Mouse (Mus musculus): ENCODE results near the gene Gm16485. TPM values are rescaled to one million over a fixed set of nuclear protein-coding genes. Genes with fewer than 3 reads are reported as not detected.

Gene Gm16485
- total and polyA plus RNA-seq, 2 experiments from 2014 or later = 0.33 to 1.3 TPM

DNA sequence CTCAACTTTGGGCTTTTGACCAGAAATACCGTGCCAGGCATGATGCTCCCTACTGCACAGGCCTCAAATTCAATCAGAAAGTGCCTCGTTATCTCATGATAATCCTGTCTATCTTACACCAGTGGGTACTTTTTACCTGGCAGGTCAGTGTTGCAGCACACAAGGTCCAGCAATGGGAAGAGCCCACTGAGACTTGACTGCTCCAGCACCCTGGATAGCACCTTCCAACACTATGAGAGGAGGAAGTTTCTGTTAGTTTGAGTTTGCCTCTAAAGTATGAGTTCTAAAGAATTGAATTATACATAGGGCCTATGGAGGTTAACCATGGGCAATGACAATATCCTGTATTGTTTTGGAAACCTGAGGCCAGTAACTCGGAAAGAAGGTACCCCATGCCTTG is 10.7 kb downstream of the Gm16485 start:
- no peak overlapping the region for H3K4me3 ChIP-seq (ENCODE audit: low read depth, low read length)
- no peaks in the 10 kb centered on the region; the same call in 1 of the 2 replicates for H3K4me1 ChIP-seq (ENCODE audit: insufficient read depth)
- 74% methylated on average over 3 of the region's 3 CpGs for WGBS
- no peaks in the 10 kb centered on the region for H3K36me3 ChIP-seq (ENCODE audit: insufficient read depth)
- H3K9ac ChIP-seq = no peak overlapping the region
- no peak overlapping the region for H3K4me2 ChIP-seq (ENCODE audit: low read depth)
- ATAC-seq (no peak), DNase-seq (no peak)
- TF ChIP-seq CTCF (IDR thresholded peaks at IDR 0.05; ENCODE audit: low read depth) = no peak
- H3K9me3 ChIP-seq (ENCODE audit: low read length) = no peaks in the 10 kb centered on the region
- no peaks in the 10 kb centered on the region for H3K27me3 ChIP-seq (ENCODE audit: insufficient read depth, low read length)
- H3K27ac ChIP-seq (ENCODE audit: low read depth, low read length) = no peak overlapping the region

- no peak for DNase-seq
- no peak for ATAC-seq
- no peak overlapping the region for H3K4me3 ChIP-seq (ENCODE audit: low read depth, low read length)
- no peaks in the 10 kb centered on the region for H3K27me3 ChIP-seq (ENCODE audit: insufficient read depth, low read length)
- no peak overlapping the region for H3K27ac ChIP-seq (ENCODE audit: low read depth, low read length)
- H3K36me3 ChIP-seq (ENCODE audit: insufficient read depth) = no peaks in the 10 kb centered on the region
- WGBS = 67% methylated on average over 2 of the region's 2 CpGs
- no peak overlapping the region for H3K4me2 ChIP-seq (ENCODE audit: low read depth)
- no peak for TF ChIP-seq CTCF (IDR thresholded peaks at IDR 0.05; ENCODE audit: low read depth)
- H3K4me1 ChIP-seq (ENCODE audit: insufficient read depth) = no peaks in the 10 kb centered on the region
- H3K9me3 ChIP-seq (ENCODE audit: low read length) = no peaks in the 10 kb centered on the region
- H3K9ac ChIP-seq = no peak overlapping the region
Measured at GRCm38 (mm10) chr9:8996494-8996893, 24.9 kb downstream of the Gm16485 start.

DNA sequence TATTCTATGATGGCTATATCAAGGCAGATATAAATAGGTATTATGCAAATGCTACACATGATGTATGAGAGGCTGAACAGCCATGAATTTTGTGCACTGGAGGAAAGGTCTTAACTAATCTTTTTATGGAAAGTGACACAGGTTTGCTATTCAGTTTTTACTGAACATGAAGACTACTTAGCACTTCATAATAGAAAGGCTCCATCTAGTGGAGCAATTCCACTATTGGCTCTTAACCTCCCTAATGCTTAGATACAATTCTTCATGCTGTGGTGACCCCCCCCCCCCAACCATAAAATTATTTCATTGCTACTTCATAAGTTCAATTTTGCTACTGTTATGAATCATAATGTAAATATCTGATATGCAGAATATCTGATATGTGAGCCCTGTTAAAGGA is 29.6 kb downstream of the Gm16485 start:
- TF ChIP-seq CTCF (IDR thresholded peaks at IDR 0.05; ENCODE audit: low read depth) = peak; percentile 43
- H3K36me3 ChIP-seq (ENCODE audit: insufficient read depth) = 0 out of 2 replicates have a peak, but pooled peaks cover 4% of the 10 kb centered on the region
- ATAC-seq = no peak
- H3K27ac ChIP-seq (ENCODE audit: low read depth, low read length) = no peak overlapping the region
- H3K4me1 ChIP-seq (ENCODE audit: insufficient read depth) = no peaks in the 10 kb centered on the region
- H3K4me2 ChIP-seq (ENCODE audit: low read depth) = no peak overlapping the region
- H3K4me3 ChIP-seq (ENCODE audit: low read depth, low read length) = no peak overlapping the region
- H3K9me3 ChIP-seq (ENCODE audit: low read length) = no peaks in the 10 kb centered on the region
- no peaks in the 10 kb centered on the region for H3K27me3 ChIP-seq (ENCODE audit: insufficient read depth, low read length)
- no peak overlapping the region for H3K9ac ChIP-seq
- DNase-seq = no peak

DNA sequence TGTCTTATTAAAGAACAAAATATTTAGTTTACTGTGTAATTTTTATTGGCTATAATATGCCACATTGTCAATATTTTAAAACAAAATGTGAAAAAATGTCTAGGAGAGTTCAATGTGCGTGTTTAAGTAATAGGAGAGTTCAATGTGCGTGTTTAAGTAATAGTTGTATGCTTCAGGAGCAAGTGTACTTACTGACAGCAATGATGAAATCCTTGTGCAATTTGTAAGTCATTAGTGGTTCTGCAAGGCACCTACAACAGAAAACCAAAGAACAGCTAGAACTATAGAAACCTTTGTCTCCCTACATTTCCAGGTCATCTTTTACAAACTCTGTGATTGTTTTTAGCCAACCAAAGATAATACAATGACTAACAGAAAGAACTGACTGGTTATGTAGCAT is 43.5 kb downstream of the Gm16485 start:
- 95% methylated on average over 2 of the region's 2 CpGs for WGBS
- no peak for ATAC-seq
- no peak for TF ChIP-seq CTCF (IDR thresholded peaks at IDR 0.05; ENCODE audit: low read depth)
- Histone ChIP-seq H3K36me3 (ENCODE audit: insufficient read depth) (peaks cover 5% of the 10 kb centered on the region), H3K27ac (ENCODE audit: low read depth, low read length) (no peak overlapping the region), H3K9ac (no peak overlapping the region), H3K4me2 (ENCODE audit: low read depth) (no peak overlapping the region), H3K9me3 (ENCODE audit: low read length) (no peaks in the 10 kb centered on the region), H3K4me1 (ENCODE audit: insufficient read depth) (no peaks in the 10 kb centered on the region), H3K4me3 (ENCODE audit: low read depth, low read length) (no peak overlapping the region), H3K27me3 (ENCODE audit: insufficient read depth, low read length) (no peaks in the 10 kb centered on the region)
- DNase-seq = no peak

Other genes starting within 250 kb of the Gm16485 start
- 5.1 and 5.5 TPM in 2 replicates for gene Pgr, start 72.0 kb upstream of the Gm16485 start, total RNA-seq (2014; rRNA removed)
- gene Pgr, start 72.0 kb upstream of the Gm16485 start, polyA plus RNA-seq (2015; fragmentation: Nextera tagmentation; extraction: Ambion mirVana) = 2.2 and 3.1 TPM in 2 replicates

All from forebrain, postnatal 0 days (tissue).